Mouse (Mus musculus) limb, embryonic 14.5 days (tissue): ENCODE measurements around the gene Taf15. TPM values are rescaled to one million over a fixed set of nuclear protein-coding genes. Genes with fewer than 3 reads are reported as not detected.

Experiments
- ATAC-seq: fragments of 200-750 bp; cut with Nextera tagmentation; 2 replicates; pipeline ENCODE4 v1.8.0; 2017; ENCODE audit warnings: low read depth, moderate number of reproducible peaks, moderate TSS enrichment; ENCODE audit not compliant: low FRiP score
- DNase-seq: peaks from one replicate; pipeline ENCODE4 v3.0.0-alpha.2; 2015; ENCODE audit warnings: low spot score
- H3K27ac ChIP-seq: fragments of 300-500 bp; sonication (generic); replicated peaks from 2 replicates; pipeline ENCODE4 v1.5.1; 2014; ENCODE audit warnings: low read depth, mild to moderate bottlenecking, low read length, moderate library complexity, mixed read lengths
- H3K27me3 ChIP-seq: fragments of 300-500 bp; sonication (generic); 2 replicates; pipeline ENCODE4 v1.6.1; 2014; ENCODE audit warnings: low read length, mixed read lengths; ENCODE audit not compliant: control insufficient read depth, insufficient read depth
- H3K36me3 ChIP-seq: fragments of 300-500 bp; sonication (generic); 2 replicates; pipeline ENCODE4 v1.6.1; 2014; ENCODE audit warnings: mild to moderate bottlenecking, low read length, moderate library complexity, mixed read lengths; ENCODE audit not compliant: control insufficient read depth, insufficient read depth
- H3K4me1 ChIP-seq: fragments of 300-500 bp; sonication (generic); 2 replicates; pipeline ENCODE4 v1.6.1; 2014; ENCODE audit warnings: antibody characterized with exemption, low read length, mixed read lengths; ENCODE audit not compliant: control insufficient read depth, insufficient read depth
- H3K4me2 ChIP-seq: fragments of 300-500 bp; sonication (generic); replicated peaks from 2 replicates; pipeline ENCODE4 v1.6.1; 2014; ENCODE audit warnings: low read depth, mild to moderate bottlenecking, low read length, moderate library complexity; ENCODE audit not compliant: severe bottlenecking
- H3K4me3 ChIP-seq: fragments of 300-500 bp; sonication (generic); replicated peaks from 2 replicates; pipeline ENCODE4 v1.5.1; 2014; ENCODE audit warnings: low read length
- H3K9ac ChIP-seq: fragments of 300-500 bp; sonication (generic); 2 replicates; pipeline ENCODE4 v1.6.1; 2014; ENCODE audit warnings: mild to moderate bottlenecking, low read depth, low read length, moderate library complexity; ENCODE audit not compliant: severe bottlenecking
- H3K9me3 ChIP-seq: fragments of 300-500 bp; sonication (generic); 2 replicates; pipeline ENCODE4 v1.6.1; 2016; ENCODE audit warnings: low read length; ENCODE audit not compliant: control insufficient read depth
- POLR2A ChIP-seq: fragments of 200-500 bp; IDR thresholded peaks from 2 replicates; pipeline ENCODE4 v1.8.0; 2012; ENCODE audit warnings: inconsistent platforms, mild to moderate bottlenecking, moderate library complexity, borderline replicate concordance; ENCODE audit not compliant: insufficient read depth, insufficient read length; ENCODE audit errors: extremely low read depth
- WGBS: fragments of 180-500 bp; shearing (Covaris S2); extraction: QIAGEN DNeasy Blood & Tissue Kit; methylation state at CpG from one replicate; pipeline ENCODE4 v1.1.7; 2014; 5-methylcytosine and 5-hydroxymethylcytosine counted together
- polyA plus RNA-seq, 2 experiments: library from polyadenylated mRNA; depleted of rRNA in 1 of 2; stranded (reverse) in 1 of 2; unstranded in 1 of 2; fragments of >200 nt; fragmentation: Nextera tagmentation in 1 of 2; extraction: Ambion mirVana in 1 of 2; gene quantifications; 2 replicates each; pipeline versions ENCODE4 v1.2.1 to v1.2.3; 2012 to 2014

Gene Taf15
- polyA plus RNA-seq, 2 experiments: 8.3 to 103 TPM

- H3K27me3 ChIP-seq: peaks cover 23% of the 10 kb centered on the region
- WGBS: 18% methylated on average over 4 of the region's 4 CpGs
- H3K9me3 ChIP-seq: no peaks in the 10 kb centered on the region
- H3K4me3 ChIP-seq: no peak overlapping the region
- TF ChIP-seq POLR2A: no peak
- no peaks in the 10 kb centered on the region for H3K36me3 ChIP-seq
- H3K27ac ChIP-seq: no peak overlapping the region
- H3K9ac ChIP-seq: no peak overlapping the region
- H3K4me1 ChIP-seq: peaks cover 9% of the 10 kb centered on the region
- ATAC-seq: no peak
- H3K4me2 ChIP-seq: no peak overlapping the region
- DNase-seq: no peak
Observed at GRCm38 (mm10) chr11:83449298-83449697, 23.6 kb upstream of the Taf15 start.

GRCm38 (mm10) chr11:83450550-83450949 lies 22.3 kb upstream of the Taf15 start:
- 33% methylated on average over 1 of the region's 1 CpGs for WGBS
- no peak overlapping the region for H3K9ac ChIP-seq
- ATAC-seq: no peak
- no peaks in the 10 kb centered on the region for H3K9me3 ChIP-seq
- no peak for DNase-seq
- H3K4me2 ChIP-seq: no peak overlapping the region
- H3K27me3 ChIP-seq: peaks cover 11% of the 10 kb centered on the region
- no peak overlapping the region for H3K27ac ChIP-seq
- H3K36me3 ChIP-seq: no peaks in the 10 kb centered on the region
- peaks cover 13% of the 10 kb centered on the region for H3K4me1 ChIP-seq
- no peak overlapping the region for H3K4me3 ChIP-seq
- TF ChIP-seq POLR2A: no peak

- no peak overlapping the region for H3K4me2 ChIP-seq
- no peak overlapping the region for H3K4me3 ChIP-seq
- H3K36me3 ChIP-seq: no peaks in the 10 kb centered on the region
- no peak for TF ChIP-seq POLR2A
- H3K27me3 ChIP-seq: 0 out of 2 replicates have a peak, but pooled peaks cover 4% of the 10 kb centered on the region
- H3K27ac ChIP-seq: no peak overlapping the region
- WGBS: 85% methylated on average over 10 of the region's 10 CpGs
- ATAC-seq (no peak), DNase-seq (no peak)
- no peaks in the 10 kb centered on the region for H3K9me3 ChIP-seq
- no peak overlapping the region for H3K9ac ChIP-seq
- H3K4me1 ChIP-seq: peaks cover 13% of the 10 kb centered on the region
Observed at GRCm38 (mm10) chr11:83451281-83451680, 21.6 kb upstream of the Taf15 start.

GRCm38 (mm10) chr11:83454548-83454947 lies 18.3 kb upstream of the Taf15 start:
- WGBS: 10% methylated on average over 4 of the region's 4 CpGs

GRCm38 (mm10) chr11:83455608-83456007 lies 17.3 kb upstream of the Taf15 start:
- no peak overlapping the region for H3K27ac ChIP-seq
- no peak for TF ChIP-seq POLR2A
- 64% methylated on average over 3 of the region's 3 CpGs for WGBS
- H3K36me3 ChIP-seq: no peaks in the 10 kb centered on the region
- peaks cover 13% of the 10 kb centered on the region for H3K4me1 ChIP-seq
- H3K27me3 ChIP-seq: no peaks in the 10 kb centered on the region
- no peaks in the 10 kb centered on the region for H3K9me3 ChIP-seq
- H3K9ac ChIP-seq: no peak overlapping the region
- H3K4me3 ChIP-seq: no peak overlapping the region
- DNase-seq: no peak
- no peak for ATAC-seq
- H3K4me2 ChIP-seq: no peak overlapping the region

More at GRCm38 (mm10) chr11:83454548-83454947, 18.3 kb upstream of the Taf15 start:
- Histone ChIP-seq H3K27ac (no peak overlapping the region), H3K4me3 (no peak overlapping the region), H3K4me2 (no peak overlapping the region), H3K9ac (no peak overlapping the region), H3K27me3 (no peaks in the 10 kb centered on the region), H3K9me3 (no peaks in the 10 kb centered on the region), H3K36me3 (no peaks in the 10 kb centered on the region), H3K4me1 (peaks cover 13% of the 10 kb centered on the region)
- TF ChIP-seq POLR2A: no peak
- ATAC-seq (no peak), DNase-seq (no peak)

GRCm38 (mm10) chr11:83457257-83457656 lies 15.6 kb upstream of the Taf15 start:
- no peak for TF ChIP-seq POLR2A
- H3K27ac ChIP-seq: no peak overlapping the region
- WGBS: 42% methylated on average over 7 of the region's 7 CpGs
- no peak for DNase-seq
- H3K36me3 ChIP-seq: no peaks in the 10 kb centered on the region
- peaks cover 8% of the 10 kb centered on the region; the same call in 1 of the 2 replicates for H3K27me3 ChIP-seq
- ATAC-seq: no peak
- H3K4me1 ChIP-seq: peaks cover 13% of the 10 kb centered on the region
- H3K4me2 ChIP-seq: 0 out of 2 replicates have a peak overlapping the region, but pooled peaks have one; percentile 1
- no peaks in the 10 kb centered on the region for H3K9me3 ChIP-seq
- no peak overlapping the region for H3K9ac ChIP-seq
- H3K4me3 ChIP-seq: no peak overlapping the region
